Mouse (Mus musculus): Measurements from ENCODE around the gene Mcu.

Mcu gene

DNA sequence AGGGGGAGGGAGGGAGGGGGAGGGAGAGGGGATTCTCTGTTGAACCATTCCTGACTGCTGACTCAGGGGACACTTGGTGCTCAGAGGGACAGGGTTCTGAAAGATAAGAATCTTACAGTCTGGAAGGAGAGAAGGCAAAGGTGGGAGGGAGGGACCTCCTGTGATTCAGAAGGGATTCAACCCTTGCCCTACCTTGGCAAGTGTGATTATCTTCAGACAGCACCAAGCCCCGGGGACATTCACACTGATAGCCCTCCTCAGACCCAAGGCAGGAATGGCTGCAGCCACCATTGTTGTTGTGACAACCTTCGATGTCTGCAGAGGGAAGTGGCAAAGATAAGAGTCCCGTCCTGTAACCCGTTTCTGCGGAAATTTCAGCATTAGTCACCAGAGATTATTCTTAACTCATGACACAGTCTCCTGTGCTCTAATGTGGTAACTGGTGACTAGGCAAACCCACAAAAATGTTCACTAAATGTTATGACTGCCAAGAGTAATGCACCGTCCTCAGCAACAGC, 185.7 kb downstream of the Mcu start:
- DNase-seq (ENCODE audit: low spot score in 2 of 2) = peak; percentile 2 to 38

DNA sequence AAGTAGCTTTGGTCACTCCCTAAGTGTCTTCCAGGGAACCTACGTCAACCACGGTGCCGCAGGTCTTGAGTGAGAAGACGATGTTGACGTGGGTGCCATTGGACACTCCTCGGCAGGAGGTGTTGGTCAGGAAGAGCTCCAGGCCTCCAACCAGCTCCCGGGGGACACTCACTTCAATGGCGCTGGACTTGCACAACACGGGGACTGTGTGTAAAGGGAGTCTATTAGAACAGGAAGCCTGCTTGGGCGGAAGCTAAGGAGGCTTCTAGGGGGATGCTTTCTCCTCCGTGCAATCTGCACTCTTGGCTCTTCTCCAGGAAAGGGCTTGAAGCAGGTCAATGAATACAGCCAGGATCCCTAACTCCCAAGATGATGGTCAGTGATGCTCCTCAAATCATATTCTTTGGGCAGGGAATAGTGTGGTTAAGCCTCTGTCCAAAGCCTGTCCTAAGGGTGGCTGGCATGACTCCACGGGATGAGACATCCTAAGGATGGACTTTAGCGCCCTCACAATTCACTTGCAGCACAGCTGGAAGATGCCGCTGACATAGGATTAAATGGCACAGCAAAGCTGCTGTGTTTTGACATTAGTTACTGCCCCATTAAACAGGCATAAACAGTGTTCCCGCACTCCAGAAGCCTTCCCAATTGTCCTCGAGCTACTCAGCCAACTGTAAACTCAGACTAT, 186.9 kb downstream of the Mcu start:
- DNase-seq (ENCODE audit: low spot score in 2 of 2) = no peak

DNA sequence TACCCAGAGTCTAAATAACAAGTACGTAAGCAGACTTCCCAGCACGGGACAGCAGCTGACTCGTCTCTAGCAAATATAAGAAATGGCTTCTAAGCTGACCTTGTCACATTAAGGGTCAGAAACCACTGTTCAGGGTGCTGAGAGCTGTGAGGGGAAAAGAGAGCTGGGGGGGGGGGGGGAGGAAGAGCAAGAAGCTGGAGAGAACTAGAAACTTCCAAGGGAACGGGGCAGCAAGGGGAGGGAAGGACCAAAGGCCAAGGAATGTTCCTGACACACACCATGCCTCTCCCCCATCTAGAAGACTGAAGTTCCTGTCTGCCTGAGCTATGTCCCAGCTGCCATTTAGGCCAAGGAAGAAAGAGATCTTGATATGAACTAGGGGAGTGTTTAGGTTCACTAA, 190.1 kb downstream of the Mcu start:
- DNase-seq (ENCODE audit: low spot score in 2 of 2) = no peak

DNA sequence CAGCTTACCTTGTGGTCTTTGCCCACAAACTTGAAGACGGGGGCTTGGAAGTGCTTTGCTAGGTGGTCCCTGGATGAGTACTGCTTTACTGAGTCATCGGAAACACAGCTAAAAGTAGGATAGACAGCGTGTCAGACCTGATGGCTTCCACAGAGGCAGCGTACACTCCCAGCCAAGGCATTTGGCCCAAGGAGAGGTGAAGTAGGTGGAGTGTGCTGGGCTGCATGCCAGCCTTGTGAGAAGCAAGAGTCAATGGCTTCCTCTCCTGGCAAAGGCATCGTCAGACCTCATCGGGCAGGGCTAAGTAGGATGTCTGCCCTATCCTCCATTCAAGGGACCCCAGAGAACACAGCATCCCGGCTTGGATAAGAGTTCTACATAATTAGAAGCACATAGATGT, 191.1 kb downstream of the Mcu start:
- no peak for DNase-seq (ENCODE audit: low spot score in 2 of 2)

DNA sequence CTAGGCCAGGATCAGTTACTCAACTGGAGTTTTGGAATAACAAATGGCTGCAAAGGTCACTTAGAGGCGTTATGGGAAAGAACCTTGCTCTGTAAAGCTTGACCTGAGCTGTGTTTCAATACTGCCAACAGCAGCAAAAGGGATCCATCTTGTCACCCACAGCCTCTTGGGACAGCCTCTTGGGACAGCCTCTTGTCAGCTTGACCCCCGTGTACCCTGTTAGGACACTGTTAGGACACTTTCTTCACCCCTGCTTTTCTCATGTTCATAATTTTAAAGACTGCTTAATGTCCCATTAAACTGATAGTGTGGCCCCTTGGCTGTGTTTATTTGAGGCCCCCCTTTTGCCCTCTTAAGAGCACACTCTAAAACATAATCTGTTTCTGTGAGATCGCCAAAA, 192.0 kb downstream of the Mcu start:
- DNase-seq (ENCODE audit: low spot score in 2 of 2) = no peak

DNA sequence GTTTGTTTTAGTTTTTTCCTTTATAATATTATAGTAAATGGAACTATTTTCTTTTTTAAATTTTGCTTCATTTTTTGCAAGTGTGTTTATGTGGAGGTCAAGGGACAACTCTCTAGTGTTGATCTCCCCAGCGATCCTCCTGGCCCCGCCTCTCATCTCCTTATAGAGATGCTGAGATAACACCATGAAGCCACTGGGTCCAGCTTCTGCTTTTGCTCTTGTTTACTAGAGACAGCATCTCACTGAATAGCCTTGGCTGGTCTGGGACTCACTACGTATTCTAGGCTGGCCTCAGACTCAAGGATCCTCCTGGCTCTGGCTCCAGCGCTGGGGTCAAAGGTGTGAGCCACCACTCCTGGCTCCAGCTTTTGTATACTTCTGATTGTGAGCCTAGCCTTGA, 197.0 kb downstream of the Mcu start:
- no peak for DNase-seq (ENCODE audit: low spot score in 2 of 2)

DNA sequence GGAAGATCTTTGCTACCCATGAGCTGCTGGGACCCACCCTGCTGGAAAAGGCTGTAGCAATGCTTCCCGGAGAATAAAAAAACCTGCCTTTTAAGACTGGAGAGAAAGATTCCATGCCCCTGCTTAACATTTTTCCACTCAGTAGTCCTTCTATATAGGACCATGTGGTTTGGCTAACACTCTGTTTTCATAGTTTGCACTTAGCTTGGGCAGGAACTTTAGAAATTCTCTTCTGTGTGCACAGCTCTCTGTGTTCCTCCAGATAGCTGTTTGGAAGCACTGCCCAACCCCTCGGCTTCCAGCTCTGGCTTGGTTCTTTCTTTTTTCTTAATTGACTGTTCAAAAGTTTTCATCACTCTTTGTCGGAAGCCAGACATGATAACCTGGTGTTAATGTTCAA, 199.9 kb downstream of the Mcu start:
- no peak for DNase-seq (ENCODE audit: low spot score in 2 of 2)

DNA sequence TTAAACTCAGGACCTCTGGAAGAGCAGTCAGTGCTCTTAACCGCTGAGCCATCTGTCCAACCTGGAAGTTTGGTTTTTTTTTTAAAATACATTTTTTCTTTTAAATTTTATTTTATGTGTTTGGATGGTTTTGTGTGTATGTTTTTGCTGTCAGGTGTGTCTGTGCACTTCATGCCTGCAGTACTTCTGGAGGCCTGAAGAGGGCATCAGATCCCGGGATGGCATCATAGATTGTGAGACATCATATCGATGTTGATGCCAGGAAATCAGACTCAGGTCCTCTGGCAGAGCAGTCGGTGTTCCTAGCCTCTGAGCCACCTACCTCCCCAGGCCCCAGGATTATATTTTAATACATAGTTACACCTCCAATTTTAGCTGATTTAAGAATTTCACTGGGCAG, 202.8 kb downstream of the Mcu start:
- DNase-seq (ENCODE audit: low spot score in 2 of 2) = no peak

DNA sequence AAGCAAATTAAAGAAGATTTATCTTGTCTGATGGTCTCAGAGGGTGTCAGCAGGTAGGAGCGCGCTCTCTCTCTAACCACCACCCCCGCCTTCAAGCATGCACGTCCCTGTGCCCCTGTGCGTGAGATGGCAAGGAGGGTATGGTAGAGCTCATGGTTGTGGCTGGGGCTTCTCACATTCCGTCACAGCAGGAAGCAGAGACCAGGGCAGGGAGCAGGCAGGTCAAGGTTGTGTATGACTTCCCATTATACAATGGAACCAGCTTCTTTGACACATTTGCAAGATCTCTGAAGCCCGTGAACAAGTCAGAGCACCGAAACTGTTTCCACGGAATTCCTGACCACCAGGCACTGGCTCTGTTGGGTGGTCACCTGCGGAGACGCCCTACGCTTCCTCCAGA, 206.2 kb downstream of the Mcu start:
- no peak for DNase-seq (ENCODE audit: low spot score in 2 of 2)

DNA sequence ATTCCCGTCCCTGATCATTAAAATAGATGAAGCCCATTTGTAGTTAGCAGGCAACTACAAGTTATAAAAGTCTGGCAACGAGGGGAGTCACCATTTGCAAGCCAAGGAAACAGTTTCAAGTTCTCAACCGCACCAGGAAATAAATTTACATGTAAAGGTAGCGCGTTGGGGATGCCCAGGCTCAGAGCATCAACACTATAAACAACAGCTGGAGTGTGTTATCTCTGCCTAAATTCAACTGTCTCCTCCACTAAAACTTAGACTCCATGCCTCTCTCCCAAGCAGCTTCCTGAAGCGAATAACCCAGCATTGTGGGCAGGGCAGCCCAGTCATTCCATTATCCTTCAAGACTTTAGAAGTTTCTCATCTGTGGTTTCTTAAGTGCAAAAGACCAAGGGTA, 208.0 kb downstream of the Mcu start:
- no peak for DNase-seq (ENCODE audit: low spot score in 2 of 2)

DNA sequence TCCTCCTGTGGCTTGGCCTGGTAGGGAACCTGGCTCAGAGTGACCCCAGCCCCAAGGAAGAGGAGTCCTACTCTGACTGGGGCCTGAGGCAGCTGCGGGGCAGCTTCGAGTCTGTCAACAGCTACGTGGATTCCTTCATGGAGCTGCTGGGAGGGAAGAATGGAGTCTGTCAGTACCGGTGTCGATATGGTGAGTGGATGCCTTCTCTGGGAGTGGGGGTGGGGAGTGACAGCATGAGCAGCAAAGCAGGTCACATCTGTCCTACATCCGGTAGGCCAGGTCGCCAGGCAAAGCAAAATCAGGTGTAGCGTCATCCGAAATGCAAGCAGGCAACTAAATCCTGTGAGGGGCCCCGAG, 212.7 kb downstream of the Mcu start:
- DNase-seq (ENCODE audit: low spot score in 2 of 2) = no peak

DNA sequence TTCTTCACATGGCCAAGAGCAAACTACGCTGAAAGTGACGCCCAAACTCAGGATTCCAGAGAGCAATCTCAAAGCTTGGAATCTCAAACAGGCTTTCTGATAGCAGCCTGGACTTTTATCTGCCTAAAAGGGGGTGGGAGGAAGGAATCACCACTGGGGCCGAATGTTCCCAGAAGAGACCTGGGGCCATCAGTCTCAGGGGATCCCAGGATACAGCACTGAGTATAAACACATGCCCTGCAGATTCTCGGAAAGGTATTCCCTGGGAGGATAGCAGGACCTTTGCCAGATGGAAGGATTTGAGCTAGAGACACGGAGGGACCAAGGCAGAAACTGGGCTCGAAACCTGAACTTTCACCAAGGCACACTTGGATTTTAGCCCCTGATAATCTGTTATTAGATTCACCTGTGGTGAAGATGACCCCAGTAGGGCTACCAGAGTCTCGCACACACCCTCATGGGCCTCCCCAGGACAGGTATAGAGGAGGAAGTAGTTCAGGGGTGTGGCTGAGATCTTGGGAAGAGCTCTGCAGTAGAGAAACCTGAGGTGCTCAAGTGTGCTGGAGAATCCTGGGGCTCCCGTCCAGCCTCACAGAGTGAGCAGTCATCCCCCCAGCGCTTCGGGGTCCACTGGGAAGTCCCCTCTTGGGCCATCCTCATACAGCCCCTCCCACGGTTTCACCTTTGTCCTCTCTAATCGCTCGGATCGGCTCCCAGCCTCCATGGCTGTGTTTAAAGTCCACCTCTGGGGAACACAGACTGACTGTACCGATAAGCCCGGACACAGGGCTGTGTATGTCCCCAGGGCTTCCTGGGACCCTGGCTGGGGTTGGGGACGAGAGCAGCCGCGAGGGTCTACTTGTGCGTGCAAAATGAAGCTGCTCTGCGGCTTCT, 213.3 kb downstream of the Mcu start, which contains the start of gene Pla2g12b:
TSS of gene Pla2g12b (plus strand) at position 762 of the 894 bp plus-strand sequence.
- no peak for DNase-seq (ENCODE audit: low spot score in 2 of 2)
